Mouse (Mus musculus): Measurements from ENCODE around the gene Gm595. TPM values are rescaled to one million over a fixed set of nuclear protein-coding genes. Genes with fewer than 3 reads are reported as not detected.

Gm595 gene
- polyA plus RNA-seq, 1 experiment from 2014 or later: not detected

Other genes with a start within 250 kb of the Gm595 start
- gene Gpr119, start 203.2 kb downstream of the Gm595 start, polyA plus RNA-seq (2015; fragmentation: Nextera tagmentation; extraction: Ambion mirVana): not detected in 2 replicates
- 21.7 and 22.1 TPM in 2 replicates for gene Rbmx2, start 182.7 kb downstream of the Gm595 start, polyA plus RNA-seq (2015; fragmentation: Nextera tagmentation; extraction: Ambion mirVana)

Data from midbrain, embryonic 16.5 days (tissue).